Mouse (Mus musculus) liver, adult 2 months (tissue): Measurements from ENCODE around the gene Macrod1. TPM values are rescaled to one million over a fixed set of nuclear protein-coding genes. Genes with fewer than 3 reads are reported as not detected.

ENCODE experiments used
- DNase-seq: peaks from one replicate; pipeline ENCODE4 v3.0.0-alpha.2; 2011; ENCODE audit warnings: low read depth, low spot score; ENCODE audit errors: extremely low read depth
- H3K27ac ChIP-seq: fragments of 200-500 bp; replicated peaks from 2 replicates; pipeline ENCODE4 v1.5.1; 2012; ENCODE audit warnings: low read depth, mild to moderate bottlenecking, control low read depth, inconsistent platforms, low read length; ENCODE audit not compliant: insufficient read depth
- H3K27me3 ChIP-seq: fragments of 200-500 bp; 2 replicates; pipeline ENCODE4 v1.6.1; 2012; ENCODE audit warnings: mild to moderate bottlenecking, moderate library complexity, low read length, inconsistent platforms; ENCODE audit not compliant: control insufficient read depth, insufficient read depth
- H3K36me3 ChIP-seq: fragments of 200-500 bp; 2 replicates; pipeline ENCODE4 v1.6.1; 2012; ENCODE audit warnings: low read length, inconsistent platforms; ENCODE audit not compliant: control insufficient read depth, insufficient read depth
- H3K4me1 ChIP-seq: fragments of 200-500 bp; 2 replicates; pipeline ENCODE4 v1.6.1; 2011; ENCODE audit warnings: low read length; ENCODE audit not compliant: control insufficient read depth, insufficient read depth
- H3K4me3 ChIP-seq: fragments of 200-500 bp; 2 replicates; pipeline ENCODE4 v1.5.1; 2011; ENCODE audit warnings: low read depth, mild to moderate bottlenecking, control low read depth, low read length, moderate library complexity; ENCODE audit not compliant: insufficient read depth
- H3K79me2 ChIP-seq: fragments of 200-500 bp; 2 replicates; pipeline ENCODE4 v1.6.1; 2012; ENCODE audit warnings: inconsistent platforms, mild to moderate bottlenecking, low read length, moderate library complexity; ENCODE audit not compliant: control insufficient read depth, insufficient read depth
- H3K9ac ChIP-seq: fragments of 200-500 bp; 2 replicates; pipeline ENCODE4 v1.6.1; 2012; ENCODE audit warnings: low read depth, mild to moderate bottlenecking, control low read depth, inconsistent platforms, low read length
- CTCF ChIP-seq: fragments of 200-500 bp; IDR thresholded peaks from 2 replicates; pipeline ENCODE4 v1.5.1; 2011; ENCODE audit warnings: low read depth, low read length, control low read depth
- POLR2A ChIP-seq: fragments of 200-500 bp; IDR thresholded peaks from 2 replicates; pipeline ENCODE4 v1.6.1; 2011; ENCODE audit warnings: low read length, control low read depth; ENCODE audit not compliant: insufficient read depth; ENCODE audit errors: extremely low read depth
- whole genome bisulfite sequencing: fragments of 180-500 bp; shearing (Covaris S2); methylation state at CpG from one replicate; pipeline ENCODE4 v1.1.7; 2018; 5-methylcytosine and 5-hydroxymethylcytosine counted together
- polyA plus RNA-seq: library from polyadenylated mRNA; depleted of rRNA; stranded (reverse); fragments of >200 nt; gene quantifications from 2 replicates; pipeline ENCODE4 v1.2.3, GENCODE M21; 2012
- total RNA-seq: library from RNA; depleted of rRNA; stranded (reverse); fragments of >200 nt; gene quantifications from 2 replicates; pipeline ENCODE4 v1.2.3, GENCODE M21; 2014

The Macrod1 gene
- total and polyA plus RNA-seq, 2 experiments, result 12.2 to 115 TPM

DNA sequence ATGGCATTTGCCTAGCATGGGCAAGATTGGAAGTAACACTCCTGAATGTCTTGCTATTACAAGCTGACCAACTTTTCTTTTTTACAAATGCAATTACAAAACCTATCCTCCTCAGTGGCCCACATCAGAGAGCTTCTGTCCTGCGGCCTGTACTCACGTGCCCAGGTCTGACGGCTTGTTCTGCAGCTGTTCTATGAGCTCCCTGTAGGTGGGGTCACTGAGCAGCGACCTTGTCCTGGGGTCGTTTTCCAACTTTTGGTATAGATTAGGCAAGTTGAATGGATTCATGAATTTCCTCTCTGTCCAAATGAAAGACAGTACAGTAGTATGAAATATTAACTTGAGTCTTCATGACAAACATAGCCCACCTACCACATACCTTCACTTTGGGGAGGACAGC is 22.6 kb upstream of the Macrod1 start:
- Histone ChIP-seq H3K4me1 (peaks cover 8% of the 10 kb centered on the region), H3K9ac (no peak overlapping the region), H3K79me2 (peaks cover 6% of the 10 kb centered on the region; the same call in 1 of the 2 replicates), H3K4me3 (no peak overlapping the region), H3K27ac (no peak overlapping the region), H3K27me3 (no peaks in the 10 kb centered on the region), H3K36me3 (peaks cover 46% of the 10 kb centered on the region)
- no peak for TF ChIP-seq POLR2A
- TF ChIP-seq CTCF, result no peak
- DNase-seq, result no peak
- 87% methylated on average over 5 of the region's 5 CpGs for WGBS

- TF ChIP-seq CTCF, result no peak
- no peak for TF ChIP-seq POLR2A
Observed at GRCm38 (mm10) chr19:7039088-7039720, 17.4 kb upstream of the Macrod1 start.

DNA sequence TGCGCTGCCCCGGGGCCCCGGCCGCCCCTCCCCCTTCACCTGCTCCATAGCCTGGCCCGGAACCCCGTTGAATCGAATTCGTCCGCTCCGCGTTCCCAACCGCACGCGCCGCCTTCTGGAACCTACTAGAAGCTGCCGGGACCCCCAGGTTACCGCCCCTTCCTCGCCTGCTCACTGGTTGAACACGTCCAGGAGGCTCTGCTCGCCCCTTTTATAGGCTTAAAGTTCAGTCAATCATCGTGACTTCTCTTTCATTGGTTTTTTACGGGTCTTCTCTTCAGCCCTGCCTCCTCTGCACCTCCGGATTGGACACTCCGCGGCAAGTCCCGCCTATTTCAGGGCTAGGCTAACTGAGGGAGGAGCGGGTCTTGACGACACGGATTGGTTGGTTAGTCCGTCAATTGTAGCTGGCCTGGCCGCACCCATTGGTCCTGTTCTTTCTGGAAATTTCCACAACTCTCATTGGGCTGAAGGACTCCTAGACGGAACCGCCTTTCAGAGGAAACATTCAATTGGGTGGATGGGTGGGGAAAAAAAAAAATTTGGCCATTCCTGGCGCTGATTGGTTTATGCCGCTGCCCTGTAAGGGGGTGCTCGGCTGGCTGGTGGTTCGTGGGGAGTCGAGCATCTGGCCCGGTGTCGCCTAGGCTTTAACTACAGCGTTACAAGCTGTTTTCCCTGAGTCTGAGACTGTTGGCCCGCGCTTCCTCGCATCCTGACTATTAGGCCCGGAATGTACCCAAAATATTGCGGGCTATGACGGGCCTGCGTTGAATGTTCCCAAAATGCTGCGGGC is 16.6 kb upstream of the Macrod1 start, which contains the start of gene Stip1:
Gene Stip1, minus strand, starts transcription at position 127 of the 796 bp plus-strand sequence.
- Histone ChIP-seq H3K27ac (peak within 1 kb of the TSS; percentile 81), H3K79me2 (peaks cover 11% of the 10 kb centered on the region; the same call in 1 of the 2 replicates), H3K4me1 (peaks cover 13% of the 10 kb centered on the region), H3K27me3 (no peaks in the 10 kb centered on the region), H3K4me3 (peak within 1 kb of the TSS; percentile 84), H3K9ac (peak within 1 kb of the TSS; percentile 88), H3K36me3 (no peaks in the 10 kb centered on the region; the same call in 1 of the 2 replicates)
- TF ChIP-seq POLR2A (peak; percentile 91), CTCF (peak; percentile 20; the same call in 1 of the 2 replicates)
- under 1% methylated on average over 49 of the region's 49 CpGs for WGBS
- DNase-seq, result peak; percentile 100

More at GRCm38 (mm10) chr19:7039088-7039720, 17.4 kb upstream of the Macrod1 start:
- Histone ChIP-seq H3K79me2 (peaks cover 11% of the 10 kb centered on the region; the same call in 1 of the 2 replicates), H3K9ac (peak overlapping the region; percentile 88), H3K36me3 (peaks cover 6% of the 10 kb centered on the region), H3K27me3 (no peaks in the 10 kb centered on the region), H3K4me3 (peak overlapping the region; percentile 84), H3K27ac (peak overlapping the region; percentile 33), H3K4me1 (peaks cover 13% of the 10 kb centered on the region)
- 1% methylated on average over 35 of the region's 35 CpGs for WGBS
- peak; percentile 28 for DNase-seq

GRCm38 (mm10) chr19:7040637-7041130 is 15.9 kb upstream of the Macrod1 start:
- H3K27ac ChIP-seq, result peak overlapping the region; percentile 81
- peak; percentile 33 for DNase-seq
- no peaks in the 10 kb centered on the region for H3K36me3 ChIP-seq
- H3K79me2 ChIP-seq, result peaks cover 11% of the 10 kb centered on the region; the same call in 1 of the 2 replicates
- peak overlapping the region; percentile 57 for H3K4me3 ChIP-seq
- peak overlapping the region; percentile 73 for H3K9ac ChIP-seq
- no peaks in the 10 kb centered on the region for H3K27me3 ChIP-seq
- WGBS, result 23% methylated on average over 13 of the region's 13 CpGs
- H3K4me1 ChIP-seq, result peaks cover 13% of the 10 kb centered on the region
- TF ChIP-seq POLR2A, result no peak
- no peak for TF ChIP-seq CTCF

GRCm38 (mm10) chr19:7041171-7041570 is 15.4 kb upstream of the Macrod1 start:
- Histone ChIP-seq H3K27ac (no peak overlapping the region), H3K4me1 (peaks cover 13% of the 10 kb centered on the region), H3K4me3 (no peak overlapping the region), H3K36me3 (no peaks in the 10 kb centered on the region), H3K27me3 (no peaks in the 10 kb centered on the region), H3K9ac (no peak overlapping the region), H3K79me2 (peaks cover 11% of the 10 kb centered on the region; the same call in 1 of the 2 replicates)
- no peak for TF ChIP-seq CTCF
- TF ChIP-seq POLR2A, result no peak
- no peak for DNase-seq
- 43% methylated on average over 2 of the region's 2 CpGs for whole genome bisulfite sequencing
